Mouse (Mus musculus): ENCODE measurements at regions not wholly inside any gene's neighbourhood (a gene's known extent, or its start where the extent isn't known, plus 50 kb on each side); places are given as distances from the start of the nearest gene placed in this dataset.
"Not testable (repeated sequence)": the region's sequence is repeated elsewhere in the genome, so short reads cannot be mapped to it uniquely, and the experiment has no call there.

DNA sequence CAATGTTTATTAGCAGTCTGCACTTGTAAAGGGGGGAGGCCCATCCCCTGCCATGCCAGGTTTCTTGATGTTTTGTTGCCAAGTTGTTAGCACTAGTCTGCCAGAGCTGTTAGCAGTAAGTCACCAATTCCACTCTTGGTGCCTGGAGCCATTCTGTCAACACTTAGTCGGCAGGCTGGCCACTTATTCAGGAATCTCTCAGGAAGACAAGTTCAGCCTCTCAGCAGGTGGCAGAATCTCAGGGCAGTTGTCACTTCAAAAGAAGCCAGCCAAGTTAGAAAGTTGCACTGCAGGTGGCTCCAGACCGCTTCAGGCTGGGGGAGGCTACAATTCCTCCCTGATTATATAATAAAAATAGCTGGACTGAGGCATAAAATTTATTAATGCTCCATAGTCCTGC, 424.2 kb downstream of the Cdh10 start:
- DNase-seq, result not testable (repeated sequence)

DNA sequence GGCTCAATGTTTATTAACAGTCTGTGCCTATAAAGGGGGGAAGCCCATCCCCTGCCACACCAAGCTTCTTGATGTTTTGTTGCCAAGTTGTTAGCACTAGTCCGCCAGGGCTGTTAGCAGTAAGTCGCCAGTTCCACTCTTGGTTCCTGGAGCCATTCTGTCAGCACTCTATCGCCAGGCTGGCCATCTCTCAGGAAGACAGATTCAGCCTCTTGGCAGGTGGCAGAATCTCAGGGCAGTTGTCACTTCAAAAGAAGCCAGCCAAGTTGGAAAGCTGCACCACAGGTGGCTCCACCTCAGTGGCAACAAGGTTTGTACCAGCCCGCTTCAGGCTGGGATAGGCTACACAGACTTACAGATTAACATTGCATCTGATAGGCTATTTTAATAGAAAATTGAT, 428.7 kb downstream of the Cdh10 start:
- DNase-seq, result no peak

DNA sequence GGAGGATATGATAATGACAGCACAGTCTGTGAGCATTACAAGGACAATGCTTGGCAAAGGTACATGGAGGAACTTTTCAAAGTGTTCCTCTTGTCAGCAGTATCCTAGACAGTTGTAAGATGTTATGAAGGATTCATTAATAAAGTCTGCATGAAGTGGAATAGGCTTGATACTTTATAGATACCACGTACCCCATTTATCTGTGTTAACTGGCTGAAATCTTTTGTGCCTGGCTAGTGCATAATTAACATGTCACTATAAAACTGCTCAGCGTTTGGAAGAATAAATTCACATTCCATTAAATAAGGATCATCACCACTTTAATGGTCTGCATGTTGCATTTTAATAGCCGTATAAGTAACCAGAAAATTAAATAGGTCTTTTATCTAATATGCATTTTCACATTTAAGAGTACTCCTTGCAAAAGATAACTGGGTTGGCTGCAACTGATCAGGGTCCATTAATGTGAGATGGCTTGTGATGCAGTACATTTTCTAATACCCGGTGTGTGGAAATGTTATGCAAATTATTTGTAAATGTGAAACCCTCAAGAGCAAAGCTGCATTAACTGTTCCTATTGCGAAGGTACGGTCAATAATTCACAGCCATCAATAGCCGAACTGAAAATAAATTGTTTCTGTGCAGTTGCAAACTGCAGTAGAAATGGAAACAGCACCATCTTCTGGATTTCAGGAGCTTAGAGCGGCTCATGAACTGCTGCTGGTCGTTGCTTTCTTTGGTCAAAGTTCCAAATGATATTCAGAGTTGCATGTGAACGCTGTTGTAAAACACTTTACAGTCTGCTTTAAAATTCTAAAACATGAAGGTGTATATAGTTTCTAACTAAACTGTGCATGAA, 457.4 kb downstream of the Cdh10 start:
- DNase-seq, result no peak

DNA sequence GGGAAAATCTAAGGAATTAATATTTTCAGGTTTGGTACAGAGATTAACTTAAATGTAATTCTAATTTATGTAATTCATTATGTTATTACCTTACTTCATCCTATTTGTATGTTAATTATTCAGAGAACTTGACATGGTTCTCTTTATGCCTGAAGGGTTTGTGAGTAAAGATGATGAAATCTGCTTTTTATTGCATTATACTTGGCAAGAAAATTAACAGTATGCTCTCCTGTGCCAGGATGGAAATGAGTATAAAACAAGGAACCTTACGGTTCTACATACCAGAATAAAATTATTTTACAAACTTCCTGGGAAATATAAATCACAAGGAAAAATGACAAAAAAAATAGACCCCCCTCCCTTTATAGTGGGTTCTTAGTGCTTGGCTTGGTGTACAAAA, 497.6 kb downstream of the Cdh10 start:
- no peak for DNase-seq

DNA sequence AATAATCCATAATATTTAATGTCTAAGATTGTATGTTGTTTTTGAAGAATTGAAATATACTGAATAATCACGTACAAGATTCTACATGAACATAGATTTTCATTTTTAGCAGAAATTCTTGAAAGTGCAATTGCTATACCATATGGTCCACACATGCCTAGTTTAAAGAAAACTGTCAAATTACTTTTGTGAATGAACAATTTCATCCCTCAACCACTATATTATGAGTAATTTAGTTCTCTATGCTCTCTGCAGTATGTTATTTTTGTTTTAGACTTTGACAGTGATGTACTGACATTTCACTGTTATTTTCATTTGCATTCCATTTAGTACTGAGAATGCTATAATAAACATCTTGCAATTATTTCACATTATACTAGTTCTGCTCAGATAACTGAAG, 537.6 kb downstream of the Cdh10 start:
- no peak for DNase-seq

DNA sequence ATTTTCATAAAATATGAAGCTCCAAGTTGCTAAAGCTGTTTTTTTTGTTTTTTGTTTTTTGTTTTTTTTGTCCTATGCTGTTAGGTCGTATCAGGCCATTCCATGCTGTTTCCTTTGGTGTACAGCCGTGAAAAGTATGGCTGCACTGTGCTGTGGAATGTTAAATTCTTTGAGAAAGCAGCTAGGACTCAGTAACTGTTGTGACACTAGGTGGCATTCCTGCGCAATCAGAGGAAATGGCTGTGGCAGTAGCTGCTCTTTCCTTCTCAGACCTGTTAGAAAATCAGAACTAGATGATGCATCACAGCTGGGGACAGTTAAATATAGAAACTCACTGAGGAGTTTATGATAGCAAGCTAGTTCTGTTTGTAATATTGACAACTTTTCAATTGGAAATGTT, 541.9 kb downstream of the Cdh10 start:
- peak; percentile 8 for DNase-seq

DNA sequence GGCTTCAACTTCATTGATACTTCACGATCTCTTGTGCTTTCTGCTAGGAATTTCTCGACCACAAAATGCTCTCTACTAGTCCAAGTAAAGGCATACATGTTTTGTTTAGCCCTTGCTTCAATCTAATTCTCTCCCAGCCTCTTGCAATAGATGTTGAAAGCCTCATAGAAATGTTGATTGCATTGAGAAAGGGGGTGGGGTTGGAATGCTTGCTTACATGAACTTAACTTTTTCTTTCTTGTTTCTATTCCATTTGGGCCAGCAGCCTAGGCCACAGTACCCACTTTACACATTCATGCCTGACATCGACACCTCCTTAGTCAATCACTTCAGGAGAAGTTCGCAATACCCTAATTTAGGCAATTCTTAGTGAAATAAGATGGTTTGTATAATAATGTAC, 571.2 kb downstream of the Cdh10 start:
- no peak for DNase-seq

DNA sequence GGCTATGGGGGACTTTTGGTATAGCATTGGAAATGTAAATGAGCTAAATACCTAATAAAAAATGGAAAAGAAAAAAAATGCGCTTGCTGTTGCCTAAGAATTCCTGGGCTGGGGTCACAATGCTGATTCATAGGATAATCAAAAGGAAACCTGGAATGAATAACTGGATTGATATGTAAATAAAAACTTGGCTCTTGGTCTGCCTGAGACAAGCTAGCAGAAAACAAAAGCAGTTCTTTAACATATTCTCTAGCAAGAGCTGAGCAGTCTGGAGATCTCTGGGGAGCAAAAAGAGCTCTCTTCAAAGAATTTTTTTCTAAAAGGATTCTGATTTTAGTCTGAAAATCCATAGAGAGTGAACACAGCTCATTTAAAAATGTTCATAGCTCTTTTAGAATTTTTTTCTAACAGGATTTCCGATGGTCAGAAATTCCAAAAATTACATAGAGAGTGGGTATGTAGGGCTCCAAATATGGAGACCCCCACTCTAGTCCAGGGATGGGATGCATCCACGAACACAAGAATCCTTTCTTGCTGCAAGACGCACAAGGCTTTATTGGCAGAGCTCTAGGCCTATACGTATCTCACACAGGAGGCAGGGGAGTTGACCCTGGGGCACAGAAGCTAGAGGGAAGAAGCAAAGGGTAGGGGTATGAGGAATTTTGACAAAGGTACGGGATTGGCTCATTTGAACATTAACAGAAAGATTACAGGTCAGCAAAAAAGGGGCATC, 572.7 kb downstream of the Cdh10 start:
- DNase-seq, result no peak

DNA sequence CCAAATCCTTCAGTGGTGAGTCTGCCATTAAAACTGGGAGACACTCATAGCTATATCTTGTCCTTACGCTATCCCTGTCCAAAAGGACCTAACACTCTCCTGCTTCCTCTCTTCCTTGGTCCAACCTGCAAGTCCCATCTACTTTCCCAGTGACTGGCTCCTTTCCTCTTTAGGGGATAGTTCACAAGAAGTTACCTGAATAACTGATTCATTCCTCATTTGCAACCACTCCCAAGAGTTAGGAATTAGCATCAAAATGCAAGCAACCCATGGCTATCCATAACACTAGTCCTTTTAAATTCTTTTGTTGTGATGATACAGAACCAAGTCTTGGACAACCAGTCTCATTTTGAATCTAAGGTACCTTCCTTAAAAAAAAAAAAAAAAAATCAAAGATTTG, 576.9 kb downstream of the Cdh10 start:
- DNase-seq, result no peak

All from heart, postnatal 4 days (tissue).